Mouse (Mus musculus) lung, adult 10 weeks (tissue): ENCODE measurements around the gene Cnfn. TPM values are rescaled to one million over a fixed set of nuclear protein-coding genes. Genes with fewer than 3 reads are reported as not detected.

Experiments
- polyA plus RNA-seq: library from polyadenylated mRNA; stranded (reverse); fragments of 350-450 nt; fragmentation: Illumina TruSeq; extraction: RNeasy Lipid Tissue Mini Kit (QIAGEN cat#74804); gene quantifications from one replicate; pipeline ENCODE4 v1.2.3, GENCODE M21; 2014; ENCODE audit warnings: low read depth, low replicate concordance; ENCODE audit not compliant: insufficient read depth

Gene Cnfn
- polyA plus RNA-seq = not detected

DNA sequence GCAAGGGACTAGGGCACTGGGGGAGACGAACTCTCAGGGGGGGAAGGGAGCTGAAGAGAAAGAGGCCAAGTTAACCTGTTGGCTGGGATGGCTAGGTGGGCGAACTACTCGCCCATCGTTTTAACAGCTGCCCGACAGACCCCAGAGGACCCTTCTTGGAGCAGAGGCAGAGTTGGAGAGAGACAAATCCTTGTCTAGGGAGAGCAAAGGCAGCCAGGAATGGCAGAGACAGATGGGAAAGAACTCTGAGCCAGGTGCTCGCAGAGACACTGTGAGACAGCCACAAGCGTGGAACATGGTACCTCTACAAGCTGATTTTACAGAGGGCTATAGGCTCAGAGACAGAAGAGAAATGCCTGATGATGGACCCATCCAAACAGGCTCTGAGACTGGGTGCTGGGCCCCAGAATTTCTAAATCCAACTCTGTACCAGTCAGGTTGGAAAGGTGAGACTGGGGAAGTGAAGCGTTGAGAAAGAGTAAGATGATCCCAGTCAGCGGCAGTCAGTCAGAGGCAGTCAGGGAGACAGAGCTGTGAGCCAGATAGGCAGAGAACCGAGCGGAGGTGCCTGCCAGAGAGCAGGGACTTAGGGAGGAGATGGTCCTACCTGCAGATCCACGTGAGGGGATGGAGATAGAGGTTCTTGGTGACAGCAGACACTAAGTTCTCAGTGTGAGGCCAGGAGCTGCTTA lies at the start of gene Cnfn:
Gene Cnfn (minus strand): TSS at position 667 of the 692 bp plus-strand sequence.

DNA sequence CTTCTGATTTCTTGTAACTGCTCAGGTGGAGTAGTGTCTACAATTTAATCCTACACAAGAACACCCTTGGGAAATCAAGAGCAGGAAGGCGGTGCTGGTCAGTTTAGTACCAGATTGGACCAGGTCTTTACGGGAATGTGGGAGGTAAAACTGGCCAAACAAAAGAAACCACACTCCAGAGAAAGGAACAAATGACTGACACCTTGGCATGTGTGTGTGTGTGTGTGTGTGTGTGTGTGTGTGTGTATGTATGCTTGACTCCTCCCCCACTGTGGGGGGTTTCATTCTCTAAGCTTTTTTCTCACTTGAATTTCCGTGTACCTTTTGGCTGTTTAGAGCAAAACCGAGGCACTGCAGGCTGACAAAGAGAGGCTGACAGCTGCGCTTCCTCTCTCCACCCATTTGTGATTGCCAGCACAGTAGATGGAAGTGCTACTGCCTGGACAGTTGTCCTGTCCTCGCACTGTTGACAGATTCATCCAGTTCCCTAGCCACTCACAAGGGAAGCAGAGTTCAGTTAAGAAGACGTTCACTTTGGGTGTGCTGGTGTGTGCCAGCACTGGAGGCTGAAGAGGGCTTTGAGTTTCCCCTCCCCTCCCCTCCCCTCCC lies 43.4 kb upstream of the Cnfn start, which contains the start of gene Cxcl17:
Gene Cxcl17 (minus strand): TSS at position 54 of the 609 bp plus-strand sequence.

DNA sequence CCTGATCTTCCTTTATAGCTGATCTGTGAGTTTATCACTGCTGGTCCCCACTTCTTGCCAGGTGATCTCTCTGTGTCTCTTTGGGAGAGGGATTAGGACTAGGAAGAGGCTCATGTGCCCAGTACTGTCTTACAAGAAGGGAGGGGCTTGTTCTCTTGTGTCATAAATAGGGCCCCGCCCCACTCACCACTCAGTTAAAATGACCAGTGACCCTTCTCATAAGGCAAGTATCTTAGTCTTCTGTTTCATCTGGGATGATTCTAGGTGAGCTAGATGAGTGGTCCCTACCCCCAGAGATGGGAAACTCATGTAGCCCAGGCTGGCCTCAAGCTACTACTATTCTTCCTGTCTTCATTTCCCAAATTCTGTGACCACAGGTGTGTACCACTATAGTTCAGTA lies 29.1 kb upstream of the Cnfn start, which contains the start of gene Lipe:
Gene Lipe (minus strand): TSS at position 101 of the 400 bp plus-strand sequence.

Other genes starting within 250 kb of the Cnfn start
- gene Pou2f2, start 190.0 kb downstream of the Cnfn start, polyA plus RNA-seq = 1.9 TPM
- 16.3 TPM for gene Dedd2, start 149.1 kb downstream of the Cnfn start, polyA plus RNA-seq
- gene Zfp526, start 148.3 kb downstream of the Cnfn start, polyA plus RNA-seq = 2.4 TPM
- gene Gsk3a, start 131.9 kb downstream of the Cnfn start, polyA plus RNA-seq = 41.0 TPM
- 10.8 TPM for gene Erf, start 119.0 kb downstream of the Cnfn start, polyA plus RNA-seq
- gene Cic, start 102.0 kb downstream of the Cnfn start, polyA plus RNA-seq = 42.0 TPM
- gene Pafah1b3, start 71.7 kb downstream of the Cnfn start, polyA plus RNA-seq = 31.8 TPM
- not detected for gene Prr19, start 68.3 kb downstream of the Cnfn start, polyA plus RNA-seq
- gene Tmem145, start 63.6 kb downstream of the Cnfn start, polyA plus RNA-seq = not detected
- gene Megf8, start 52.6 kb downstream of the Cnfn start, polyA plus RNA-seq = 11.5 TPM
- 37.0 TPM for gene Lipe, start 29.0 kb upstream of the Cnfn start, polyA plus RNA-seq
- 74.9 TPM for gene Cxcl17, start 43.2 kb upstream of the Cnfn start, polyA plus RNA-seq
- gene Ceacam1, start 107.9 kb upstream of the Cnfn start, polyA plus RNA-seq = 16.5 TPM
- not detected for gene Ceacam2, start 170.1 kb upstream of the Cnfn start, polyA plus RNA-seq
- not detected for gene Erich4, start 246.2 kb upstream of the Cnfn start, polyA plus RNA-seq
- gene Dmac2, start 249.7 kb upstream of the Cnfn start, polyA plus RNA-seq = 16.3 TPM